Mouse (Mus musculus) kidney, adult 11 months (tissue): ENCODE results near the gene Phf1.

Experiments
- DNase-seq: peaks from one replicate; pipeline ENCODE4 v3.0.0; 2022

Phf1 gene

DNA sequence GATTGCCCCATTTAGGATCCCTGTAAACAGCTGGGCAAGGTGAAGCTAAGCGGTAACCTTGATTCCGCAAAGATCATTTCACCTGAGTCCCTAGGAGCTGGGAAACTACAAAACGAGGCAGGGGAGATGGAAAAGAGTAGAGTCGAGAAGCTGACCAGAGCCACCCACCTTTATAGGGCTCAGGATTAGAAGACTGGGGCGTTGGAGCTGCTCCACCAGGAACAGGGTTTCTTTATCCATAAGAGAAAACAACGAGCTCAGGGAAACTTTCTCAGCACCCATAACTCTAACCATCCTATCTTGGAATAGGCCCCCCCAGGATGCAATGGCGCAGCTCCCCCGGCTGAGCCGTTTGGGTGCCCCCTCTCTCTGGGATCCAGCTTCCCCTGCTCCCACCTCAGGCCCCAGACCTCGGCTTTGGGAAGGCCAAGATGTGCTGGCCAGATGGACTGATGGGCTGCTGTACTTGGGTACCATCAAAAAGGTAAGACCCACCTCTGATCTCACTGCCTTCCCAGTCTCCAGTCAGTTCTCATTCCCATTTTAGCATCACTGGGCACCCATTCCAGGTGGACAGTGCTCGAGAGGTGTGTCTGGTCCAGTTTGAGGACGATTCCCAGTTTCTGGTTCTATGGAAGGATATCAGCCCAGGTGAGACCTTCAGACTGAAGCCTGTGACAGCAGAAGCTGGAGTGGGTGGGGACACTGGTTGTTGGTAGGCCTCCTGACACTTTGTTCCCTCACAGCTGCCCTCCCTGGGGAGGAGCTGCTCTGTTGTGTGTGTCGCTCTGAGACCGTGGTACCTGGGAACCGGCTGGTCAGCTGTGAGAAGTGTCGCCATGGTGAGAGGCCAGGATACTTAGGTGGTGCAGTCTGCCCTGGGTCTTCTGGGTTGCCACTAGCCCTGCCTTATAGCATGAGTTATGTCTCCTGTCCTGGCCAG, 1.3 kb downstream of the Phf1 start:
- no peak for DNase-seq

DNA sequence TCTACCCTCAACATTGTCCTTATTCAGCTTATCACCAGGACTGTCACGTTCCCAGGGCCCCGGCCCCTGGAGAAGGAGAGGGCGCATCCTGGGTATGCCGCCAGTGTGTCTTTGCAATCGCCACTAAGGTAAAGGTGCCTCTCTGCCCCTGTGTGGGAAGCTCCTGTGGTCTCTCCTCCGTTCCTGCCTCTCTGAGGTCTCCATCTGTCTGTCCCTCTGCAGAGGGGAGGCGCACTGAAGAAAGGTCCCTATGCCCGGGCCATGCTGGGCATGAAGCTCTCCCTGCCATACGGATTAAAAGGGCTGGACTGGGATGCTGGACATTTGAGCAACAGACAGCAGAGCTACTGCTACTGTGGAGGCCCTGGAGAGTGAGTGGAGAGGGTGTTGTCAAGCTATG, 2.2 kb downstream of the Phf1 start:
- no peak for DNase-seq

DNA sequence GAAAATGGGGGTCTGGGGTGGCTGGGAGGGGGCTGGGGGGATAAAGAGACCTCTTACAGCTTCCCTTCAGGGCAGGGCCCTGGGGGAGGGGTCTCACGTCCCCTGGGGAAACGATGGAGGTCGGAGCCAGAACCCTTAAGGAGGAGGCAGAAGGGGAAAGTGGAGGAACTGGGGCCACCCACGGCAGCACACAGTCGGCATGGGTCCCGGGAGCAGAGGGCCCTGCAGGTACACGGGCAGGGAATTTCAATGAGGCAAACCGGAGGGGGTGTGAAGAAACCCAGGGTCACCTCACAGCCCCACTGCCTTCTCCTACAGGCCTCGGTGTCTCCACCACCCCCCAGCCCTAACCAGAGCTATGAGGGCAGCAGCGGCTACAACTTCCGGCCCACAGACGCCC, 3.6 kb downstream of the Phf1 start:
- DNase-seq = no peak

DNA sequence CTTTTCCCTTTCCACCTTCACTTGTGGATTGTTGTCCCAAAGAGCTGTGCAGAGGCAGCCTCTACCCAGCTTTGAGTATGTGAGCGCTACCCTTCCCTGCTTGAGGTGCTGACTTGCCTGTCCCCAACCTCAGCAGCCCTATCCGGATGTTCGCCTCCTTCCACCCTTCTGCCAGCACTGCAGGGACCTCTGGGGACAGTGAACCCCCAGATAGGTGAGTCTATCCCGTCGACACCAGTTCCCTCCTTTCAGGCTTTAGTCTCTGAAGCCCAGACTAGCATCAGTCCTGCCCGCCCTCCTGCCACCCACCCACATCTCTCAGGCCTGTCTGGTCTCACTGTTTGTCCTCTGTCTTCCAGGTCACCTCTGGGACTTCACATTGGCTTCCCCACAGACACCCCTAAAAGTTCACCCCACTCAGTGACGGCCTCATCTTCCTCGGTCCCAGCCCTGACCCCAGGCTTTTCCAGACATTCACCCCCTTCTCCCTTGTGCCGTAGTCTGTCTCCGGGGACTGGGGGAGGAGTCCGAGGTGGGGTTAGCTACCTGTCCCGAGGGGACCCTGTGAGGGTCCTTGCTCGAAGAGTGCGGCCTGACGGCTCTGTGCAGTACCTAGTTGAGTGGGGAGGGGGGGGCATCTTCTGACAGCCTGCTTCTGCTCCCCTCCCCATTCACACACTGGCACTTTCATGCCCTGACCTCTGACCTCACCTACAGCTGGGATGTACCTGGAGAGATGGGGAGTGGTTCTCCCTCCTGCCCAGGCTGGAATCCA, 4.3 kb downstream of the Phf1 start:
- no peak for DNase-seq

DNA sequence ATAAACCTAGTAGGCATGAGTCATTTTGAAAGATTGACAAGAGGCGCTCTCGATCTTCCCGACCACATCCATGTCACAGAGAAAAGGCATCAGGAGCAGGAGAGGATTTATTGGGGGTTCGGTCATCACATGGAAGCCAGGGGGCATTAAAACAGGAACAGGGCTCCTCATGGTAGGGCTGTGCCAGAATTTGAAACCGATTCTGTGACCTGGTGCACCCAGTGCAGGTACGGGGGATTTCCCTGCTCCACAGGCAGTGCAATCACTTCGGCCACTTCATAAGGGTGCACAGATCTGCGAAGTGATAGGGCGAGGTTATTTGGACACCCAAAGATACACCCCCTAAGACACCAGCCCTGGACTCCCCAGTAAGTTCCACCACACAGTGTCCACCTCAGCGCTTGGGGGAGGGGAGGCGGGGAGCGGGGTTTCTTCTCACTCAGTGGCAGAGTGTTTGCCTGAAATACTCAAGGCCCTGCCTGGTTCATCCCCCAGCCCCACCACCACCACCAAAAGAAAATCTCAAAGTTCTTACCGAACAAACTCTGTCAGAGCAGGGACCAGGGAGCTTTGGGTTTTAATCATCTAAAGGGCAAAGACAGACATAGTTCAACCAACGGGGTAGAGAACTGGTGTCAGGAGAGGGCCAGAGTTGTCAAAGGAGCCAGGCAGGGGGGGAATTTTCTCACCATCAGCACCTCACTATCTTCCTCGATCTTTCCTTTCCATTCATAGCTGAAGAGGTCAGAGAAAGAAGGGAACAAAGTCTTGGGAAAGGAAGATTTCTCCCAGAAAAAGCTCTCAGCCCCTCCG, 5.2 kb downstream of the Phf1 start:
- DNase-seq = no peak

DNA sequence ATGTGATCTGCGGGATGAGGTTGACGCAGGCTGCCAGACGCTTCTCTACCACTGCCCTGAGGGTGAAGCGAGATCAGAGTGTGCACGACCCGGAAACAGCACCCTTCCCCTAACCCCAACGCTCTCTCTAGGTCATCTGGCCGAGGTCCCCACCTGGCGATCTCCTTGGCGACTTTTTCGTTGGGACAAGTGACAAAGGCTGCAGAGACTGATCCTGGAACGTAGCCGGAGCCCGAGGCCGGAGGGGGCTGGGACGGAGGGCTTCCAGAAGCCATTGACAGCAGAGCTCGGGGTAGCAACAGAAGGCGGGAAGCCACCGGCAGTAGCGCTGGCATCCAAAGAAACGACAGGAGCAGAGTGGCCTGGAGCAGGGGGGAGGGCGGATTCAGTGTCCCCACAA, 5.9 kb downstream of the Phf1 start:
- DNase-seq = no peak

DNA sequence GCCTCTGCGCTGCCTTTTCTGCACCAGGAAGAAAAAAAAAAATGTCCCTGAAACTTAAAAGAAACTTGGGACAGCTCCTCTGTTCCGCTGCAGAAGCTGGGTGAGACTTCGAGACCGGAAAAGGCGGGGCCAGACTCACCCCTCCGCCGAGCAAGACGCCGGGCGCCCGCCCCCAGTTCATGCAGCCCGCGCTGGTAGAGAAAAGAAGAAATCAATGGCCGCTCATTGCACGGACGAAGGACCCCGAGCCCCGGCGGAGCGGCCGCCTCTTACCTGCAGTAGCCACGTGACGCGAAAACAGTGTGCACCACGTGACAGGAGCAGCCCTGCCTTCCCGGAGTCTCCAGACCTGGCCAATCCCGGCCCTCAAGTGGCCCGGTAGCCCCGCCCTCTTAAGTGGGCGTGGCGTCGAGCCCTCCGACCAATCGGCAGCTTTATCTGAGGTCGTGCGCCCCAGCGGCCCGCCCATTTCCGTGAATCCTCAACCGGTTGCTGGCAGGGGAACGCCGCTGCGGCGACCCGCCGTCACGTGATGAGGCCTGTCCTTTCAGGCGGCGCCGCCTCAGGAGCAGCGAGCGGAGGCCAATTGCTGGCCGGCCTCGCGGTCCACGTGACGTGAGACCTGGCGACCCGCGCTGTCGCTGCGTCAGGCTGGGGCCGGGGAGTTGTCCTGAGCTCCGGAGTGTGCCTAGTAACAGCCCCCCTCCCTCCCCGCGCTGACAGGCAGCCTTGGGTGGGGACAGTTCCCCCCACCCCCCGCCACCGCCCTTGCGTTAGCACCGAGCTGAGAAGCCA, 6.5 kb downstream of the Phf1 start, which contains the start of gene Cuta:
TSS of gene Cuta (minus strand) at position 392 of the 795 bp plus-strand sequence.
- DNase-seq = peak; percentile 100

DNA sequence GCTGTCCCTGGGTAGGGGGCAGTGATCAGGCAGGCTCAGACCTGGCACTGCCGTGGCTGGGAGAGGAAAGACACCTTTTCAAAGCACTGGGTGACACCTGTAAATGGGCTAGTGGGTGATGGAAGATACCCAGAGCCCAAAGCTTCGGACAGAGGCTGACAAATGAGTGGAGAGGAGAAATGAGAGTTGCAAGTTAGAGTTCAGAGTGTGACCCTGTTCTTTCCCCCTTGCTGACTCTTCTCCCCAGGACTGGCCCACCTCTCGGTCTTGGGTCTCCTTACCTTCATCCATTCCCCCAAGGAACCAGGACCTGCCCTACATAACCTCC, 7.1 kb downstream of the Phf1 start:
- DNase-seq = no peak

DNA sequence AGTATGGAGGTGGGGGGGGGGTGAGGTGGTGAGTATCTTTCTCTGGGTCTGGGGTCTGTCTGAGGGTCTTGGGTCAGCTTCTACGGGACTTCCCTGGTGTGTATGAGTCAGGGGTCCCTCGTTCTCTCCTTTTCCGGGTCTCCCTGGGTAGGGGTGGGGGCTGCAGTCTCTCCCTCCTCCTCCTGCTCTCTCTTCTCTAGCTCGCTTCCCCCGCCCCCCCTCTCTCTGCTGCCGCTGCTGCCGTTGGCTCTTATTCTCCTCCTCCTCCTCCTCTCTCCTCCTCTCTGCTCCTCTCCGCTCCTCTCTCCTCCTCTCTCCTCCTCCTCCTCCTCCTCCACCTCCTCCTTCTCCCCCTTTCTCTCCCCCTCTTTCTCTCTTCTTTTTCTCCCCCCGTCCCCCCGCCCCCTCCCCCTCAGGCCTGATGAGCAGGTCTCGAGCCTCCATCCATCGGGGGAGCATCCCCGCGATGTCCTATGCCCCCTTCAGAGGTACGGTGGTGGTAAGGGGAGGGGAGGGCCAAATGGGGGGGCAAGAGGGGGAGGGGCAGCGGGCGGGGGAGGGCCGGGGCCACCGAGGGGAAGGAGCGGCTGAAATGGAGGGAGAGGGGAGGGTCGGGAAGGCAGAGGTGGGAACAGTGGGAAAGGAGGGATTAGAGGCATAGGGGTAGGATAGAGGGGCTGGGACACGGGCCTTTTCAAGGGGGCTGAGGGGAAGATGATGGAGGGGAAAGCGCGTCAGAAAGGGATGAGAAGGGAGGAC, 8.4 kb downstream of the Phf1 start, which contains the start of gene Syngap1:
TSS of gene Syngap1 (plus strand) at position 223 of the 759 bp plus-strand sequence.
- no peak for DNase-seq

DNA sequence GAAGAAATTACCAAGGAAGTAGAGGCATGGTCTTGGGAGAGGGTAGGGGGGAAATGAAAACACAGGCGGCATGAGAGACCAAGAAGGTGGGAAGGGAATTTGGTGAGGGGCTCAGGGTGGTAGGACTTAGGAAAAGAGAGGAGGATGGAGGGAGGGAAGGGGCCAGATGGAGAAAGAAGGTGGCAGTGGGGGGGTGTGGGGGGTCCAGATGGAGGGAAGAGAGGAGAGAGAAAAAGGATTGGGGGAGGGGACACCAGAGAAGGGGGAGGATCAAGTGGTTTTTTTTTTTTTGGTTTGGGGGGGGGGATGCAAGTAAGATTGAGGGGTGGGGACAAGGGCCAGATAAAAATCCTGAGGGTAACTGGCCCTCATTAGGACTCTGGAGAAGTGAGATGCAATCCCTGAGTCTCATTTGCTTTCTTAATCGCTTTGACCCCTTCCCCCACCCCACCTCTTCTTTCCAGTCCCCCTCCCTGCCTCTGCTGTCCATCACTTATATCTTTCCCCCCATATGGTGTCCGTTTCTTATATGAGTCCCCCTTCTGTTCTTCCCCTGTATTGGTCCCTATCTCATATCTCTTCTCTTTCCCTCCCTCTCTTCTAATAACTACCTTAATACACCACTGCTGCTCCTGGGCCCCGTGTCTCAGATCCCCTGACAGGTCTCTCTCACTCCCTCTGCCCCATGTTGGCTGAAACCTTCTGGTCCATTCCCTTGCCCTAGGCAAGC, 9.2 kb downstream of the Phf1 start:
- no peak for DNase-seq

DNA sequence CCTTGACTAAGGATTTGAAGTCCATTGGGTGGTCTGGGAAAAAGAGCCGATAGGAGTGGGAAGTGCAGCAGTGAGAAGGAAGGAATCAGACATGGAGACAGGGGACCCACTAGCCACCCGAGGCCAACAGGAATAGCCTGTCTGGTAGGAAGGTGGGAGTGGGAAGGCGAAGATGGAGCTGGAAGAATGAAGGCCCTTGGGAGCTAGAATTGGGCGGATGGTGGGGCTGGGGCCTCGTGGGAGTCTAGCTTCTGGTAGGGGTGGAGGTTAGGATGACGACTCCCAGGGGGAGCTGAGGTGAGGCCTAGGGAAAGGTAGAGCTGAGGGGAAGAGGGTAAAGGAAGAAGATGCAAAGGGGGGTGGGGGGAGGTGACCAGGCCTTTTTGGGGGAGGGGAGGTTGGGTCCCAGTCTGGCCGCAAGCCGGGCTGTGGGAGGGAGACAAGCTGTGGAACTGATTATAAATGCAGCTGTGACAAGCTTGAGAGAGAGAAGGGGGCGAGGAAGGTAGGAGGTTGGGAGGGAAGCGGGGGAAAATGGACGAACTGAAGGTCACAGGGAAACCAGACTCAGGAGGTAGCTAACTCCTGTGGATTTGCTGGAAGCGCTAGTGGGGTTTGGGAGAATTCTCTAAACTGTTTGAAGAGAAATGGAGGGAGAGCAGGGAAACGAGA, 13.1 kb downstream of the Phf1 start:
- DNase-seq = no peak

DNA sequence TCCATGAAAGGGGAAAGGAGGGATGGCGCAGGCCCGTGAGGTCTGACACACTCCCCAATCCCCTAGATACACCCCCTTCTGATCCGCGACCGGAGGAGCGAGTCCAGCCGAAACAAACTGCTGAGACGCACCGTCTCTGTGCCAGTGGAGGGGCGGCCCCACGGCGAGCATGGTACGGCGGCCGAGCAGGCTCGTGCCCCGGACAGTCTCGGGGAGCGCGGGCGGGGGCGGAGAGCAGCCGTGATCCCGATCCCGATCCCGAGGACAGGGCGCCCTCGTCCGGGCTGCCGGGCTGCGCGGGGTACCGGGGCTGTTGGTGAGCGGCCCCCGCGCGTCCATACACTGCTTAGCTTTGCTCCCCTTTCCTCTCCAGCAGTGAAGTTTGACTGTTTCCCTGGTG, 13.7 kb downstream of the Phf1 start:
- peak; percentile 82 for DNase-seq

DNA sequence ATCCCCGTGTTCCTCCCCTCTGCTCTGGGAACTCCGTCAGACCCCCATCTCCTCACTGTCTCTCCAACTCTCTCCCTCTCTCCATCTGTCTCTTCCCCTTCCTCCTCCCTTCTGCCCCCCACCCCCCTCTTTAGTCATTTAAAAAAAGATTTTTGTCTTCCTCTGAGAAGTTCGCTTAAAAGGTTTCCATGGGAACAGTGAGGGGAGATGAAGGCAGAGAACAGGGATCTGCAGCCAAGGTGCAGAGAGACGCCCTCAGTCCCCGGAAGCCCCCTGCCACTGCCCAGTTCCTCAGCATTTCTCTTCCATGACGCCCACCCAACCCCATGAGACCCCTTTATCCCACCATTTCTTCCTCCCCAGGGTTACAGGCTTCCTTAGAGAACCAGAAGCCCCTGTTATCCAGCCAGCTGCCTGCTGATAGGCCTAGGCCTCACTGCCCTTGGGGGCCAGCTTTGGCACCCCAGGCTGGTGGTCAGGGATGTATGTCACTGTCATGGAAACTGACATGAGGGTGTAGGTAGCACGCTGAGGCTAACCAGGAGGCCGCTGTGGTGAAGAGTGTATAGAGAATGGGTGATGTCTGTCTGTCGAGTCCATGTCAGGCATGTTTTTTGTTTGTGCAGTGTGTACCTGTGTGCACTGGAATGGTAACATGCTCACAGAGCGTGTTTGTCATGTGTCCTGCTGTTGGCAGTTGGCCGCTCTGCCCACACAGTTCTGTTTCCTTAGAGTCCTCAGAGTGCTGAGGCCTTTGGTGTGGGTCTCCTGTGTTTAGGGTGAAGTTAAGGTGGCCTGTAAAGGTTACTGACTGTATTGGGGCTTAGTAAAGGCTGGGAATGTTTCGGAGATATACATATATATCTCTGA, 14.6 kb downstream of the Phf1 start:
- peak; percentile 15 for DNase-seq

DNA sequence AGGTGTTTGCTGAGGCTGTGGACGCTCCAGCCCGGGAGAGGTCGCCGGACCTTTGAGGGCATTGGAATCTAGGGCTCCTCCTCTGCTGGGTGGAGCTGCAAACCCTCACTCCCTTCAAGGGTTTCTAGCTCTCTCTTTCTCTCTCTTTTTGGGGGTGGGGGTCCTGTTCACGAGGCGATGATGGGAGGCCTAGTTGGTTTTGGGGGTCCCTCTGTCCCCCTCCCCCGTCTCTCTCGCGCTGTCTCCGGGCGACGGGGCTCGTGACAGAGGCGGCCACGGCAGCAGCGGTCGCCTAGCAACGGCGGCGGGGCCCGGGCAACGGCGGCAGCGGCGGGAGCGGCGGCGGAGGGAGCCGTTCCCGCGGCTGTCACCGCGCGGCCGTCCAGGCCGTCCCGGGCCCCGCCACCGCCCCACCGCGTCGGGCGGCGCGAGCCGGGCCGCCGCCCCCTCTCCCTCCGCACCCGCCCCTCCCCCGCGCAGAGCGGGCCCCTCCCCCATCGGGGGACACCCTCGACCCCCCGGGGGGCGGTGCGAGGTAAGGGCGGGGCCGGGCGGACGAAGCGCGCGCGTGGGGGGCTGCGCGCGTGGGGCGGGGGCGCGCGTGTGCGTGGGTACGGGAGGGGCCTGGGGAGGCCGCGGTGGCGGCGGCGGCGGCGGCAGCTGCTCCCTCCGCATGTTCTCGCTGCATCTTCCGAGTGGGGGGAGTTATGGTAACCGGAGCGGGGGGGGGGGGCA, 15.6 kb downstream of the Phf1 start:
- peak; percentile 54 for DNase-seq

DNA sequence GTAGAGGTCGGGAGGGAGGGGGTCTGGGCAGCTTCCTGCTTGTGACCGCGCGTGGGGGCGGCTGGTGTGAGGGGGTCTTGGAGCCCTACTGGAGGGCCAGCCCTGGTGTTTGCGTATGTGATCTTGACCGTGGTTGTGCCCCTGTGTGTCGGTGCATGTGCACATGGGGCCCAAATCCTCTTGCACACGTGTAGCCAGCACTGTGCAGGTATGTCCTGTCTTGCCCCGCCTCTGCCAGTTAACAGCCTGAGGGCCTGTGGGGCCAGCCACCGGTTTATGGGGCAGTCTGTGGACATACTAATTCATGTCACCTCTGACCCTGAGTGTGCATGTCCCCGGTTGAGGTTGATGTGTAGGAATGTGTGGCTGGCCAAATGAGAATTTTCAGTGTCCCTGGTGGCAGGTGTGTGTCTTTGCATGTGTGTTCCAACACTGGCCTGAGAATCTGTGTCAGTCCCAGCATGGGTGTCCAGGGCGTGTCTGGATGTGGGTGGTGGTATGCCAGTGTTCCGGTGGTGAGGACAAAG, 16.3 kb downstream of the Phf1 start:
- peak; percentile 57 for DNase-seq

DNA sequence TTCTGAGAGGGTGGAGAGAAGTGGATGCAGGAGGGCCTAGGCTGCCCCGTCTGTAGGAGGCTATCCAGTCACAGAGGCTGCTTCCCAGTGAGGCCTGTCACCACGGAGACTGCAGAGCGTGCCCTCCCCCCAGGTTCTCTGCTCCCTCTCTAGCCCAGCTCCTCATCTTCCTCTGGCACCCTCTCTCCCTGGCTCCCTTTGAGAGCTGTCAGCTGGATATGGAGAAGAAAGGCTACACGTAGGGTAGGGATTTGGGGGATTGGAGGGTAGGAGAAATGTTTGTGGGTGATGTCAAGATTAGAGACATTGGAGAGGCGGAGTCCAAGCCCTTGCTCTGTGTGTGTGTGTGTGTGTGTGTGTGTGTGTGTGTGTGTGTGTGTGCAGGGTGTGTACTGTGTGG, 17.0 kb downstream of the Phf1 start:
- no peak for DNase-seq

DNA sequence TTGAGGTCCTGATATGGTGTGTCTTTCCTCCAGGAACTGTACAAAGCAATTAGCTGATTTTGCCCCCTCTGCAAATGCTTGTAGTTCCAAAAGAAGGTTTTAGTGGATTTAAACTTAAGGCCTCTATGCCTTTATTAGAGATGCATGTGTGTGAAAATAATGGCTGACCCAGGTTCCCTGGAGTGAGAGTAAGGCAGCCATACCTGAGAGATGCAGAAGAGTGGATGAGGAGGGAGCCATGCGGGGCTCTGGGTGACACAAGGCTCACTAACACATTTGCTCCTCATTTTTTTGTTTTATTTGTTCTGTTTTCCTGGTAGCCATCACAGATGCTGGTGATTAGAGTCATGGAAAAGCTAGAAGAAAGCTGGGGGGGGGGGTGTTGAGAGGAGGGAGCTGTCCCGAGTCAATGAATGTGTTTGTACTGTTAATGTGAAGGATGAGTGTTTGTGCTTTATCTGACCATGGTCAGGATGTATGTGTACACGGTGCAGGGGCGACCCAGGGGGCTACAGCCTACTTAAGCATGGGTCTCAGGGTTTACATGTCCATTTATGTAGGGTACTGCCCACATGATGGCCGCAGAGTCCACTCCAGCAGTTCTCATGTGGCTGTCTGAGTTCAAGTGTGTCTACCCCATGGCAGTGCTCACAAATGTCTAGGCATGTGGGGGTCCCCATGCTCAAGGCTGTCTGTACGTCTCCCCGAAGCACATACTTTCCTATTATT, 17.9 kb downstream of the Phf1 start:
- DNase-seq = no peak
